Mouse (Mus musculus) forebrain, embryonic 10.5 days (tissue): ENCODE measurements around the gene Isy1. TPM values are rescaled to one million over a fixed set of nuclear protein-coding genes. Genes with fewer than 3 reads are reported as not detected.

Experiments
- DNase-seq: peaks from one replicate; pipeline ENCODE4 v3.0.0-alpha.2; 2017; ENCODE audit warnings: low spot score; ENCODE audit errors: extremely low spot score
- H3K27ac ChIP-seq: fragments of 300-500 bp; sonication (generic); 2 replicates; pipeline ENCODE4 v1.5.1; 2016; ENCODE audit warnings: mild to moderate bottlenecking
- H3K27me3 ChIP-seq: fragments of 300-500 bp; sonication (generic); 2 replicates; pipeline ENCODE4 v1.6.1; 2016; ENCODE audit warnings: mild to moderate bottlenecking; ENCODE audit not compliant: poor library complexity, severe bottlenecking
- H3K36me3 ChIP-seq: fragments of 300-500 bp; sonication (generic); replicated peaks from 2 replicates; pipeline ENCODE4 v1.6.1; 2016; ENCODE audit warnings: mild to moderate bottlenecking, moderate library complexity
- H3K4me1 ChIP-seq: fragments of 300-500 bp; sonication (generic); 2 replicates; pipeline ENCODE4 v1.6.1; 2016
- H3K4me3 ChIP-seq: fragments of 300-500 bp; sonication (generic); 2 replicates; pipeline ENCODE4 v1.5.1; 2016; ENCODE audit warnings: mild to moderate bottlenecking, moderate library complexity
- H3K9me3 ChIP-seq: fragments of 300-500 bp; sonication (generic); 2 replicates; pipeline ENCODE4 v1.6.1; 2016; ENCODE audit warnings: mild to moderate bottlenecking, moderate library complexity
- WGBS: fragments of 180-500 bp; shearing (Covaris S2); methylation state at CpG from one replicate; pipeline ENCODE4 v1.1.7; 2016; 5-methylcytosine and 5-hydroxymethylcytosine counted together
- polyA plus RNA-seq: library from polyadenylated mRNA; unstranded; fragments of >200 nt; fragmentation: Nextera tagmentation; extraction: Ambion mirVana; gene quantifications from 2 replicates; pipeline ENCODE4 v1.2.1, GENCODE M21; 2016

The Isy1 gene
- polyA plus RNA-seq, 1 experiment from 2014 or later: 78.6 TPM

- no peak overlapping the region for H3K27ac ChIP-seq
- peaks cover 10% of the 10 kb centered on the region for H3K36me3 ChIP-seq
- H3K27me3 ChIP-seq: peaks cover 15% of the 10 kb centered on the region
- no peaks in the 10 kb centered on the region for H3K9me3 ChIP-seq
- H3K4me3 ChIP-seq: no peak overlapping the region
- peaks cover 32% of the 10 kb centered on the region for H3K4me1 ChIP-seq
- WGBS: 78% methylated on average over 3 of the region's 3 CpGs
- no peak for DNase-seq
These were observed 30.1 kb downstream of the Isy1 start for GRCm38 (mm10) chr6:87808521-87808920.

GRCm38 (mm10) chr6:87807735-87808440 is 30.7 kb downstream of the Isy1 start:
- no peak for DNase-seq
- H3K9me3 ChIP-seq: no peaks in the 10 kb centered on the region
- H3K4me3 ChIP-seq: no peak overlapping the region
- WGBS: 87% methylated on average over 4 of the region's 4 CpGs
- H3K36me3 ChIP-seq: 0 out of 2 replicates have a peak, but pooled peaks cover 5% of the 10 kb centered on the region
- peaks cover 30% of the 10 kb centered on the region for H3K4me1 ChIP-seq
- peaks cover 10% of the 10 kb centered on the region; the same call in 1 of the 2 replicates for H3K27me3 ChIP-seq
- H3K27ac ChIP-seq: no peak overlapping the region

GRCm38 (mm10) chr6:87806857-87807256 is 31.7 kb downstream of the Isy1 start:
- Histone ChIP-seq H3K4me3 (no peak overlapping the region), H3K27ac (no peak overlapping the region), H3K4me1 (peaks cover 21% of the 10 kb centered on the region), H3K9me3 (no peaks in the 10 kb centered on the region), H3K36me3 (0 out of 2 replicates have a peak, but pooled peaks cover 5% of the 10 kb centered on the region), H3K27me3 (peaks cover 10% of the 10 kb centered on the region; the same call in 1 of the 2 replicates)
- 37% methylated on average over 2 of the region's 2 CpGs for WGBS
- no peak for DNase-seq

GRCm38 (mm10) chr6:87806028-87806427 is 32.6 kb downstream of the Isy1 start:
- Histone ChIP-seq H3K9me3 (no peaks in the 10 kb centered on the region), H3K4me1 (peaks cover 13% of the 10 kb centered on the region), H3K27me3 (peaks cover 10% of the 10 kb centered on the region; the same call in 1 of the 2 replicates), H3K36me3 (0 out of 2 replicates have a peak, but pooled peaks cover 5% of the 10 kb centered on the region), H3K4me3 (no peak overlapping the region), H3K27ac (no peak overlapping the region)
- WGBS: 88% methylated on average over 2 of the region's 2 CpGs
- DNase-seq: no peak

- Histone ChIP-seq H3K27ac (no peak overlapping the region), H3K27me3 (peaks cover 10% of the 10 kb centered on the region; the same call in 1 of the 2 replicates), H3K4me3 (no peak overlapping the region), H3K4me1 (peaks cover 7% of the 10 kb centered on the region), H3K9me3 (no peaks in the 10 kb centered on the region), H3K36me3 (0 out of 2 replicates have a peak, but pooled peaks cover 5% of the 10 kb centered on the region)
- 95% methylated on average over 7 of the region's 7 CpGs for WGBS
- DNase-seq: no peak
These were observed 33.1 kb downstream of the Isy1 start for GRCm38 (mm10) chr6:87805448-87805847.

GRCm38 (mm10) chr6:87804886-87805285 is 33.7 kb downstream of the Isy1 start:
- Histone ChIP-seq H3K36me3 (0 out of 2 replicates have a peak, but pooled peaks cover 5% of the 10 kb centered on the region), H3K27ac (no peak overlapping the region), H3K9me3 (no peaks in the 10 kb centered on the region), H3K4me1 (peaks cover 3% of the 10 kb centered on the region; the same call in 1 of the 2 replicates), H3K27me3 (peaks cover 5% of the 10 kb centered on the region; the same call in 1 of the 2 replicates), H3K4me3 (no peak overlapping the region)
- DNase-seq: no peak
- 86% methylated on average over 7 of the region's 7 CpGs for WGBS

GRCm38 (mm10) chr6:87804036-87804435 is 34.6 kb downstream of the Isy1 start:
- no peak for DNase-seq
- H3K27ac ChIP-seq: no peak overlapping the region
- H3K9me3 ChIP-seq: no peaks in the 10 kb centered on the region
- no peaks in the 10 kb centered on the region for H3K27me3 ChIP-seq
- 0 out of 2 replicates have a peak, but pooled peaks cover 5% of the 10 kb centered on the region for H3K36me3 ChIP-seq
- 90% methylated on average over 1 of the region's 1 CpGs for WGBS
- no peak overlapping the region for H3K4me3 ChIP-seq
- peaks cover 3% of the 10 kb centered on the region; the same call in 1 of the 2 replicates for H3K4me1 ChIP-seq

- H3K27me3 ChIP-seq: no peaks in the 10 kb centered on the region
- H3K27ac ChIP-seq: no peak overlapping the region
- WGBS: 89% methylated on average over 7 of the region's 7 CpGs
- H3K36me3 ChIP-seq: 0 out of 2 replicates have a peak, but pooled peaks cover 3% of the 10 kb centered on the region
- H3K9me3 ChIP-seq: no peaks in the 10 kb centered on the region
- peaks cover 3% of the 10 kb centered on the region; the same call in 1 of the 2 replicates for H3K4me1 ChIP-seq
- DNase-seq: no peak
- no peak overlapping the region for H3K4me3 ChIP-seq
These were observed 36.1 kb downstream of the Isy1 start for GRCm38 (mm10) chr6:87802462-87802861.

- 0 out of 2 replicates have a peak, but pooled peaks cover 2% of the 10 kb centered on the region for H3K36me3 ChIP-seq
- 92% methylated on average over 6 of the region's 6 CpGs for WGBS
These were observed 39.0 kb downstream of the Isy1 start for GRCm38 (mm10) chr6:87799576-87799975.

GRCm38 (mm10) chr6:87797321-87797720 is 41.3 kb downstream of the Isy1 start:
- Histone ChIP-seq H3K9me3 (no peaks in the 10 kb centered on the region), H3K4me1 (peaks cover 10% of the 10 kb centered on the region), H3K27me3 (no peaks in the 10 kb centered on the region), H3K27ac (no peak overlapping the region), H3K36me3 (peaks cover 8% of the 10 kb centered on the region), H3K4me3 (no peak overlapping the region)
- DNase-seq: no peak
- WGBS: 64% methylated on average over 2 of the region's 2 CpGs

More at GRCm38 (mm10) chr6:87799576-87799975, 39.0 kb downstream of the Isy1 start:
- H3K9me3 ChIP-seq: no peaks in the 10 kb centered on the region
- no peak overlapping the region for H3K27ac ChIP-seq
- no peak for DNase-seq
- H3K27me3 ChIP-seq: no peaks in the 10 kb centered on the region
- no peak overlapping the region for H3K4me3 ChIP-seq
- H3K4me1 ChIP-seq: peaks cover 10% of the 10 kb centered on the region

- Histone ChIP-seq H3K27ac (no peak overlapping the region), H3K4me3 (no peak overlapping the region), H3K9me3 (no peaks in the 10 kb centered on the region), H3K36me3 (peaks cover 13% of the 10 kb centered on the region), H3K4me1 (peaks cover 10% of the 10 kb centered on the region), H3K27me3 (no peaks in the 10 kb centered on the region)
- WGBS: 95% methylated on average over 6 of the region's 6 CpGs
- DNase-seq: no peak
These were observed 42.2 kb downstream of the Isy1 start for GRCm38 (mm10) chr6:87796251-87796880.

GRCm38 (mm10) chr6:87795385-87796150 is 43.0 kb downstream of the Isy1 start:
- Histone ChIP-seq H3K27ac (no peak overlapping the region), H3K9me3 (no peaks in the 10 kb centered on the region), H3K4me3 (no peak overlapping the region), H3K27me3 (no peaks in the 10 kb centered on the region), H3K36me3 (peaks cover 13% of the 10 kb centered on the region), H3K4me1 (peaks cover 10% of the 10 kb centered on the region)
- 60% methylated on average over 6 of the region's 6 CpGs for WGBS
- no peak for DNase-seq
